9 mouse cellular contexts compared by ENCODE assay signal in the genomic region with DNA sequence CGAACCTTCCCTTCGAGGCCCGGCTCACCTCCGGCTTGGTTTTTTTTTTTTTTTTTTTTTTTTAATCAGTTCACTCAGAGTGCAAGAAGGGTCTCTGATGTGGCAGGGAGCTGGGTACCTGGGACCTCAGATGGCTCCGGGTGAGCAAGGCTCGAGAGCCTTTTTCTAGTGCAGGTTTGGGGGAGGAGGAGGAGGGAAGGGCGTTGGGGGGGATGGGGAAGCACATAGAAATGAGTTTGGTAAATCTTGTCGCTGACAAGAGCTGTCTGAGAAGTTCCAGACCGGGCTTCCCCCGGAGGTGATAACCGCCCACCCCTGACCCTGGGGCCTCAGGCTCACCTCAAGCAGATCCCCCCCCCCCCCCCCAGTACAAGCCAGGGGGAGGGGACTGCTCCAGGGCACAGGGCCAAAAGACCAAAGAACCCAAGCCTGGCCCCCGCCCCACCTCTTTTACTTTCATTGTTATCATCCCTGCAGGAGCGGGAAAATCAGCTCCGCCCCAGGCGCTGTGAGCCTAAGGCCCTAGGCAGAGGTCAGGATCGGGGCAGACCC. TPM values are rescaled to one million over a fixed set of nuclear protein-coding genes. Genes with fewer than 3 reads are reported as not detected.
A peak's percentile ranks its signal among the peaks of the same experiment; 100 is the strongest.
DNase-seq lines count a peak whose midpoint lies in the region; ATAC-seq and TF ChIP-seq lines count a peak whose summit lies in the region.
"Had no signal": no experiment of that assay in that cellular context is flagged by ENCODE, and none has a peak within 500 bp of the region (broad histone marks: within the 10 kb centered on the region; RNA-seq: fewer than 3 reads in every experiment).

A gene (minus strand): TSS at position 138 of the 552 bp plus-strand sequence.

- H3K9me3 ChIP-seq in heart, embryonic 16.5 days (replicated peaks; ENCODE audit: control insufficient read depth, low read length): no peaks in the 10 kb centered on the region
- H3K9me3 ChIP-seq in limb, embryonic 10.5 days (replicated peaks): no peaks in the 10 kb centered on the region
- H3K9me3 ChIP-seq in neural tube, embryonic 14.5 days (ENCODE audit: control insufficient read depth, low read length): no peaks in the 10 kb centered on the region

- H3K36me3 ChIP-seq in thymus, adult 2 months (ENCODE audit: control insufficient read depth, insufficient read depth, low read length): peaks cover 46% of the 10 kb centered on the region
- H3K36me3 ChIP-seq in heart, embryonic 16.5 days (ENCODE audit: control insufficient read depth, insufficient read depth): peaks cover 28% of the 10 kb centered on the region
- peaks cover 74% of the 10 kb centered on the region for H3K36me3 ChIP-seq in limb, embryonic 10.5 days
- peaks cover 12% of the 10 kb centered on the region; the same call in 1 of the 2 replicates for H3K36me3 ChIP-seq in neural tube, embryonic 14.5 days (ENCODE audit: control insufficient read depth, insufficient read depth, low read length)

- H3K4me2 ChIP-seq in heart, embryonic 16.5 days (ENCODE audit: low read depth, low read length): peak within 1 kb of the TSS; percentile 80
- peak within 1 kb of the TSS; percentile 84 for H3K4me2 ChIP-seq in neural tube, embryonic 14.5 days (ENCODE audit: low read depth, low read length)

- no peaks in the 10 kb centered on the region; the same call in 1 of the 2 replicates for H3K27me3 ChIP-seq in thymus, adult 2 months (ENCODE audit: control insufficient read depth, insufficient read depth, low read length)
- no peaks in the 10 kb centered on the region for H3K27me3 ChIP-seq in heart, embryonic 16.5 days (ENCODE audit: control insufficient read depth, insufficient read depth, low read length)
- H3K27me3 ChIP-seq in limb, embryonic 10.5 days (ENCODE audit: low read depth, poor library complexity, severe bottlenecking): no peaks in the 10 kb centered on the region
- H3K27me3 ChIP-seq in neural tube, embryonic 14.5 days (ENCODE audit: control insufficient read depth, insufficient read depth, low read length): 0 out of 2 replicates have a peak, but pooled peaks cover 2% of the 10 kb centered on the region

- H3K9ac ChIP-seq in heart, embryonic 16.5 days (ENCODE audit: low read length): peak within 1 kb of the TSS; percentile 70
- peak within 1 kb of the TSS; percentile 75 for H3K9ac ChIP-seq in neural tube, embryonic 14.5 days (replicated peaks; ENCODE audit: low read depth, low read length)

- 24% methylated on average over 16 of the region's 16 CpGs for WGBS in thymus, adult 2 months
- WGBS in heart, embryonic 16.5 days: 5% methylated on average over 16 of the region's 16 CpGs
- under 1% methylated on average over 15 of the region's 16 CpGs for WGBS in limb, embryonic 10.5 days
- WGBS in neural tube, embryonic 14.5 days: 3% methylated on average over 16 of the region's 16 CpGs

- no peak for DNase-seq in gastrocnemius, postnatal 10 days
- DNase-seq in gastrocnemius, adult 18-20 months (ENCODE audit: low spot score): no peak
- no peak for DNase-seq in thymus, adult 2 months
- no peak for DNase-seq in thymus, postnatal 10 days (ENCODE audit: low spot score in 2 of 2)
- peak; percentile 81 for DNase-seq in limb, embryonic 10.5 days (ENCODE audit: low spot score)
- no peak for DNase-seq in B cell, adult 2 months

- no peak for TF ChIP-seq CTCF in thymus, adult 2 months (IDR thresholded peaks at IDR 0.05; ENCODE audit: borderline replicate concordance, control insufficient read depth, extremely low read depth, insufficient read depth, low read length, poor library complexity)

- H3K27ac ChIP-seq in thymus, adult 2 months (ENCODE audit: control insufficient read depth, insufficient read depth, low read length): no peak within 1 kb of the TSS
- H3K27ac ChIP-seq in heart, embryonic 16.5 days (ENCODE audit: low read length): peak within 1 kb of the TSS; percentile 65
- H3K27ac ChIP-seq in limb, embryonic 10.5 days: peak within 1 kb of the TSS; percentile 100
- peak within 1 kb of the TSS; percentile 77 for H3K27ac ChIP-seq in neural tube, embryonic 14.5 days (ENCODE audit: low read depth, low read length)

- H3K4me1 ChIP-seq in thymus, adult 2 months (replicated peaks; ENCODE audit: control insufficient read depth, insufficient read depth, low read length): peaks cover 32% of the 10 kb centered on the region
- H3K4me1 ChIP-seq in heart, embryonic 16.5 days (ENCODE audit: control insufficient read depth, insufficient read depth, low read length): peaks cover 25% of the 10 kb centered on the region
- peaks cover 75% of the 10 kb centered on the region for H3K4me1 ChIP-seq in limb, embryonic 10.5 days
- peaks cover 19% of the 10 kb centered on the region for H3K4me1 ChIP-seq in neural tube, embryonic 14.5 days (ENCODE audit: control insufficient read depth, insufficient read depth, low read length)

- H3K4me3 ChIP-seq in thymus, adult 2 months (ENCODE audit: control insufficient read depth, insufficient read depth, low read length): 0 out of 2 replicates have a peak within 1 kb of the TSS, but pooled peaks have one; percentile 2
- peak within 1 kb of the TSS; percentile 53 for H3K4me3 ChIP-seq in heart, embryonic 16.5 days (ENCODE audit: low read length)
- H3K4me3 ChIP-seq in limb, embryonic 10.5 days: peak within 1 kb of the TSS; percentile 88
- peak within 1 kb of the TSS; percentile 52 for H3K4me3 ChIP-seq in neural tube, embryonic 14.5 days (ENCODE audit: low read depth, low read length)

- ATAC-seq in heart, embryonic 16.5 days (replicated peaks; ENCODE audit: extremely low read depth, insufficient read depth, low FRiP score): peak; percentile 6; the same call in 1 of the 2 replicates
- ATAC-seq in neural tube, embryonic 14.5 days (ENCODE audit: low read depth): peak; percentile 4; the same call in 1 of the 2 replicates

- TF ChIP-seq POLR2A in thymus, adult 2 months (IDR thresholded peaks at IDR 0.05; ENCODE audit: control insufficient read depth, extremely low read depth, insufficient read depth, low read length, poor library complexity): no peak

RNA-seq across cellular contexts. Expression of the gene that starts here (rescaled TPM):
- 10 to 100 TPM; 43.3 to 55.2 TPM for total RNA-seq in gastrocnemius, postnatal 10 days (2021)
- total RNA-seq in gastrocnemius, adult 18-20 months (2021): 1 to 10 TPM in 1 of 2 experiments, under 1 TPM in 1; 0.82 to 1.7 TPM
- 12.0 and 17.7 TPM in 2 replicates for polyA plus RNA-seq in thymus, adult 2 months (2012; rRNA removed)
- polyA plus RNA-seq in heart, embryonic 16.5 days (2015; fragmentation: Nextera tagmentation; extraction: Ambion mirVana): 211 and 253 TPM in 2 replicates
- polyA plus RNA-seq in limb, embryonic 10.5 days (2016; fragmentation: Nextera tagmentation; extraction: Ambion mirVana): 2,617 and 2,689 TPM in 2 replicates
- 93.6 and 155 TPM in 2 replicates for polyA plus RNA-seq in neural tube, embryonic 14.5 days (2014; fragmentation: Nextera tagmentation; extraction: Ambion mirVana)
- total RNA-seq: liver, adult 2 months had no signal

Comparison
In these comparisons a context has a peak if more than half of its experiments do, and no peak if none do; other contexts are left out.
1. RNA of the gene that starts here (total RNA-seq): 43.3 to 55.2 TPM in gastrocnemius, postnatal 10 days; 0.82 to 1.7 TPM in gastrocnemius, adult 18-20 months; every median in the first group is over 10 times any median in the second.
2. RNA of the gene that starts here (polyA plus RNA-seq): 2,617 to 2,689 TPM in limb, embryonic 10.5 days; 211 to 253 TPM in heart, embryonic 16.5 days, 93.6 to 155 TPM in neural tube, embryonic 14.5 days and 12.0 to 17.7 TPM in thymus, adult 2 months; every median in the first group is over 10 times any median in the second.
3. H3K4me3 ChIP-seq: peak in every context shown above with its lines; median percentile 88 in limb, embryonic 10.5 days; 53 in heart, embryonic 16.5 days; 52 in neural tube, embryonic 14.5 days; 2 in thymus, adult 2 months.